12 mouse cellular contexts compared by ENCODE assay signal in genomic region chr5:92948972-92949745, GRCm38 (mm10).
DNase-seq lines count a peak whose midpoint lies in the region; ATAC-seq and TF ChIP-seq lines count a peak whose summit lies in the region.
"Had no signal": no experiment of that assay in that cellular context is flagged by ENCODE, and none has a peak within 500 bp of the region (broad histone marks: within the 10 kb centered on the region; RNA-seq: fewer than 3 reads in every experiment).

No protein-coding gene starts in this region.

- no peak overlapping the region for H3K4me3 ChIP-seq in heart, embryonic 13.5 days
- no peak overlapping the region for H3K4me3 ChIP-seq in midbrain, embryonic 10.5 days
- H3K4me3 ChIP-seq in midbrain, embryonic 15.5 days: no peak overlapping the region
- H3K4me3 ChIP-seq in forebrain, embryonic 16.5 days (replicated peaks; ENCODE audit: low read length): no peak overlapping the region
- H3K4me3 ChIP-seq in midbrain, postnatal 0 days (ENCODE audit: low read depth, low read length): no peak overlapping the region
- H3K4me3 ChIP-seq: heart, embryonic 15.5 days had no signal

- H3K9me3 ChIP-seq in heart, embryonic 13.5 days: no peaks in the 10 kb centered on the region
- no peaks in the 10 kb centered on the region for H3K9me3 ChIP-seq in midbrain, embryonic 10.5 days (replicated peaks)
- no peaks in the 10 kb centered on the region for H3K9me3 ChIP-seq in midbrain, embryonic 15.5 days
- no peaks in the 10 kb centered on the region for H3K9me3 ChIP-seq in forebrain, embryonic 16.5 days (ENCODE audit: control insufficient read depth, low read length)
- H3K9me3 ChIP-seq in midbrain, postnatal 0 days (ENCODE audit: low read length): no peaks in the 10 kb centered on the region
- H3K9me3 ChIP-seq: heart, embryonic 15.5 days had no signal

- no peak for TF ChIP-seq CTCF in midbrain, postnatal 0 days (IDR thresholded peaks at IDR 0.05)

- H3K27me3 ChIP-seq in heart, embryonic 13.5 days (replicated peaks): no peaks in the 10 kb centered on the region
- no peaks in the 10 kb centered on the region for H3K27me3 ChIP-seq in midbrain, embryonic 10.5 days (ENCODE audit: low read depth, poor library complexity, severe bottlenecking)
- H3K27me3 ChIP-seq in midbrain, embryonic 15.5 days (replicated peaks): no peaks in the 10 kb centered on the region
- no peaks in the 10 kb centered on the region for H3K27me3 ChIP-seq in forebrain, embryonic 16.5 days (replicated peaks; ENCODE audit: control insufficient read depth, insufficient read depth, low read length)
- no peaks in the 10 kb centered on the region for H3K27me3 ChIP-seq in midbrain, postnatal 0 days (ENCODE audit: insufficient read depth, low read length)
- H3K27me3 ChIP-seq: heart, embryonic 15.5 days had no signal

- H3K9ac ChIP-seq in heart, embryonic 13.5 days: no peak overlapping the region
- H3K9ac ChIP-seq in midbrain, embryonic 15.5 days: no peak overlapping the region
- H3K9ac ChIP-seq in forebrain, embryonic 16.5 days (replicated peaks; ENCODE audit: low read depth, low read length): no peak overlapping the region
- H3K9ac ChIP-seq in midbrain, postnatal 0 days (replicated peaks; ENCODE audit: low read length, poor library complexity, severe bottlenecking): no peak overlapping the region
- H3K9ac ChIP-seq: heart, embryonic 15.5 days had no signal

- ATAC-seq in heart, embryonic 13.5 days (ENCODE audit: extremely low read depth, insufficient number of reproducible peaks, low FRiP score, low TSS enrichment): no peak
- ATAC-seq in midbrain, embryonic 15.5 days (replicated peaks): no peak
- ATAC-seq in forebrain, embryonic 16.5 days: peak; percentile 80
- ATAC-seq in midbrain, postnatal 0 days (ENCODE audit: low FRiP score): no peak; the same call in 1 of the 2 replicates

- DNase-seq in heart, postnatal 14 days: no peak
- DNase-seq in midbrain, embryonic 10.5 days (ENCODE audit: low spot score): no peak
- DNase-seq in midbrain, postnatal 0 days (ENCODE audit: low spot score): peak; percentile 37
- no peak for DNase-seq in gastrocnemius, postnatal 25 days
- DNase-seq in cerebellum, postnatal 36 days: no peak
- DNase-seq: kidney, adult 8-10 months; thymus, postnatal 14 days had no signal

- 62% methylated on average over 14 of the region's 14 CpGs for WGBS in heart, embryonic 13.5 days
- 88% methylated on average over 14 of the region's 14 CpGs for WGBS in midbrain, embryonic 10.5 days
- 77% methylated on average over 14 of the region's 14 CpGs for WGBS in midbrain, embryonic 15.5 days
- WGBS in forebrain, embryonic 16.5 days: 70% methylated on average over 14 of the region's 14 CpGs
- WGBS in midbrain, postnatal 0 days: 81% methylated on average over 14 of the region's 14 CpGs

- no peak overlapping the region for H3K4me2 ChIP-seq in heart, embryonic 13.5 days
- H3K4me2 ChIP-seq in midbrain, embryonic 15.5 days: no peak overlapping the region
- no peak overlapping the region for H3K4me2 ChIP-seq in forebrain, embryonic 16.5 days (ENCODE audit: low read length)
- no peak overlapping the region for H3K4me2 ChIP-seq in midbrain, postnatal 0 days (ENCODE audit: low read depth, low read length, poor library complexity, severe bottlenecking)
- H3K4me2 ChIP-seq: heart, embryonic 15.5 days; liver, embryonic 11.5 days had no signal

- intact Hi-C loops in heart, postnatal 14 days (cut with DNase I): no loop called here

- H3K36me3 ChIP-seq in heart, embryonic 13.5 days: peaks cover 87% of the 10 kb centered on the region
- peaks cover 95% of the 10 kb centered on the region for H3K36me3 ChIP-seq in midbrain, embryonic 10.5 days
- no peaks in the 10 kb centered on the region for H3K36me3 ChIP-seq in midbrain, embryonic 15.5 days (replicated peaks)
- H3K36me3 ChIP-seq in forebrain, embryonic 16.5 days (ENCODE audit: control insufficient read depth, insufficient read depth): no peaks in the 10 kb centered on the region
- peaks cover 7% of the 10 kb centered on the region; the same call in 1 of the 2 replicates for H3K36me3 ChIP-seq in midbrain, postnatal 0 days (ENCODE audit: insufficient read depth, low read length)

- H3K4me1 ChIP-seq in heart, embryonic 13.5 days: peaks cover 35% of the 10 kb centered on the region
- H3K4me1 ChIP-seq in midbrain, embryonic 10.5 days: 0 out of 2 replicates have a peak, but pooled peaks cover 5% of the 10 kb centered on the region
- H3K4me1 ChIP-seq in midbrain, embryonic 15.5 days: peaks cover 6% of the 10 kb centered on the region; the same call in 1 of the 2 replicates
- H3K4me1 ChIP-seq in forebrain, embryonic 16.5 days (replicated peaks; ENCODE audit: control insufficient read depth, insufficient read depth, low read length): peaks cover 11% of the 10 kb centered on the region
- H3K4me1 ChIP-seq in midbrain, postnatal 0 days (ENCODE audit: insufficient read depth, low read length): no peaks in the 10 kb centered on the region

- H3K27ac ChIP-seq in heart, embryonic 13.5 days (replicated peaks): peak overlapping the region; percentile 40; the same call in 1 of the 2 replicates
- peak overlapping the region; percentile 46; the same call in 1 of the 2 replicates for H3K27ac ChIP-seq in midbrain, embryonic 10.5 days (replicated peaks)
- H3K27ac ChIP-seq in midbrain, embryonic 15.5 days: no peak overlapping the region
- peak overlapping the region; percentile 67; the same call in 1 of the 2 replicates for H3K27ac ChIP-seq in forebrain, embryonic 16.5 days (ENCODE audit: low read length)
- no peak overlapping the region for H3K27ac ChIP-seq in midbrain, postnatal 0 days (ENCODE audit: low read depth, low read length)
- H3K27ac ChIP-seq: heart, embryonic 15.5 days had no signal

Comparison
In these comparisons a context has a peak if more than half of its experiments do, and no peak if none do; other contexts are left out.
1. H3K27ac ChIP-seq: peak in heart, embryonic 13.5 days (single experiment), midbrain, embryonic 10.5 days (single experiment) and forebrain, embryonic 16.5 days (single experiment); none in midbrain, embryonic 15.5 days (single experiment) and midbrain, postnatal 0 days (single experiment).